Mouse (Mus musculus) brain, adult 10 weeks (tissue): ENCODE measurements around the gene Klrg2. TPM values are rescaled to one million over a fixed set of nuclear protein-coding genes. Genes with fewer than 3 reads are reported as not detected.

Source experiments
- polyA plus RNA-seq: library from polyadenylated mRNA; stranded (reverse); fragments of 350-450 nt; fragmentation: Illumina TruSeq; extraction: RNeasy Lipid Tissue Mini Kit (QIAGEN cat#74804); gene quantifications from one replicate; pipeline ENCODE4 v1.2.3, GENCODE M21; 2015; ENCODE audit warnings: low read depth, low replicate concordance

The Klrg2 gene
- not detected for polyA plus RNA-seq

DNA sequence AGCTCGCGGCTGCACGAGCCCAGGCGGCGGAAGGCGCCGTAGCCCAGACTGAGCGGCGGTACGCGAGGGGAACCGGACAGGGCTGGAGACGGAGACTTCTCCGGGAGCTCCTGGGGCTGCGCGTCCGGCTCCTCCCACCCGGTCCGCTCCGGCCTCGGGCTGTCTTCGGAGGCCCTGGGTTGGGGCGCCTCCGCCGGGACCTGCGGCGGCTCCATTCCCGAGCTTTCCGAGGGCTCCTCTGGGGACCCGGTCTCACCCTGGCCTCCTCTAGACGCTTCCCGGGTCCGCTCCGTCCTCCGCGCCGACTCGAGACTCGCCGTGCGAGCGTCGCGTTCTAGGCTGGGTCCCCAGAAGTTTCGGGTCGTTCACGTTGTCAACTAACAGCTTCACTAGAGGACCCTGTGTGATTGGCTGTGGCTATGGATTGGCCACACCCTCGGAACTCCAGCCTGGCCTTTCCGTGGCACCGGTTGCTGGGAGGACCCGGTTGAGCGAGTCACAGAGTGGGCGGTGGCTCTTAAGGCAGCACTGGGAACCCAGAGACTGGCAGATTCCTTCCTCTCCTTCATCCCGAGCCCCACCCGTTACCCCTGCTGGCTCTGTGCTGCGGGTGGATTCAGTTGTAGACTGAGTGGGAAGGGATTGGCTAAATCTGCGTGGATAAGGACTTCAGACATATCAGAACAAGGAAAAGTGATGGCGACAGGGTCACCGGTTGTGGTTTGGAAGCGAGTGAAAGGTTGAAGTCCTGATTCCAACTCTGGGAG is at the start of gene Klrg2:
Klrg2 (minus strand) TSS at position 391 of the 767 bp plus-strand sequence.

DNA sequence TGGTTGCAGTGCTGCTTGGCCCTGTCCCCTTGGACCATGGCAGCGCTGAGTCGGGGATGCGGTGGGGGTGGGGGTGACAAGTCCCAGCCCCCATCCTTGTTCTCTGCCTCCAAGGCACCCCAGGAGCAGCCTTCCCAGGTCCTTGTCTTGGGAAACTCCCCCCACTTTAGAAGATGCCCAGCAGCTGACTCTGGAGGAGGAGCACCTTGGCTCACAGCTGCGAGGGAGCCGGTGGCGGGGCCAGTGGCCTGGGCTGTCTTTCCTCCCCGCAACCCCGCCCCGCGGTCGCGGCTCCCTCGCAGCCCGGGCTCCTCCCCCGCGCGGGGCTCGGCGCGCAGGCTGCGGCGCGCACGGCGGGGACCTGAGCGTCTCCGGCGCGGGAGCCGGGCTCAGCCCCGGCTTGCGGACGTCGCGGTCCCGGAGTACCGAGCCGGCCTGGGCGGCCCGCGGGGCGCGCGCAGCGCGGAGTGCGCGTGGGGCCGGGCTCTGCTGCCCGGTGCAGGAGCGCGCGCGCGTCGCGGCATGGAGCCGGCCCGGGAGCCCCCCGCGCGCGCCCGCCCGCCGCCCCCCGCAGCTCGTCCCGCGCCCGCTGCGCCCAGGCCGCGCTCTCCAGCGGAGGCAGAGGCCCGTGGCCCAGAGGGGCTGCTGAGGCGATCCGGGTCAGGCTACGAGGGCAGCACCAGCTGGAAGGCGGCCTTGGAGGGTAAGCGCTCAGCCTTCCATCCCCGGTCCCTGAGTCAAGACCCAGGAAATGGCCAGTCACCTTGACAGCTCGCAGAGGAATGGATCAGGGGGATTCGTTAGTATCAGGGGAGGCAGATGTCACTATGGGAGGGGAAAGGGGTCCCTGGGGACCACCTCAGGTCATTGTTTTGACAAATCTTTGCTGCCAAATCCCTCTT is 25.9 kb upstream of the Klrg2 start, which contains the start of gene Clec2l:
Clec2l (plus strand) TSS at position 356 of the 902 bp plus-strand sequence.

Other genes with a start within 250 kb of the Klrg2 start
- 16.2 TPM for gene Ubn2, start 203.3 kb downstream of the Klrg2 start, polyA plus RNA-seq
- gene Fmc1, start 103.7 kb downstream of the Klrg2 start, polyA plus RNA-seq: 124 TPM
- 128 TPM for gene Luc7l2, start 85.9 kb downstream of the Klrg2 start, polyA plus RNA-seq
- gene Clec2l, start 25.8 kb upstream of the Klrg2 start, polyA plus RNA-seq: 68.6 TPM
- 5.5 TPM for gene Tbxas1, start 238.2 kb upstream of the Klrg2 start, polyA plus RNA-seq
- gene Hipk2, start 238.9 kb upstream of the Klrg2 start, polyA plus RNA-seq: 24.2 TPM